Mouse (Mus musculus) lung, adult 2 months (tissue): ENCODE data around the gene Fam183b. TPM values are rescaled to one million over a fixed set of nuclear protein-coding genes. Genes with fewer than 3 reads are reported as not detected.
A peak's percentile ranks its signal among the peaks of the same experiment; 100 is the strongest.
"Not testable (repeated sequence)": the region's sequence is repeated elsewhere in the genome, so short reads cannot be mapped to it uniquely, and the experiment has no call there.

Experiments
- DNase-seq: peaks from one replicate; pipeline ENCODE4 v3.0.0; 2022
- H3K4me1 ChIP-seq: fragments of 200-500 bp; 2 replicates; pipeline ENCODE4 v1.6.1; 2011; ENCODE audit warnings: low read length; ENCODE audit not compliant: control insufficient read depth, insufficient read depth
- H3K4me3 ChIP-seq: fragments of 200-500 bp; replicated peaks from 2 replicates; pipeline ENCODE3; 2011; ENCODE audit warnings: low read depth, mild to moderate bottlenecking, control low read depth, low read length; ENCODE audit errors: extremely low read depth
- CTCF ChIP-seq: fragments of 200-500 bp; IDR thresholded peaks from 2 replicates; pipeline ENCODE4 v1.5.1; 2011; ENCODE audit warnings: mild to moderate bottlenecking, low read length, control low read depth; ENCODE audit not compliant: insufficient read depth
- POLR2A ChIP-seq: fragments of 200-500 bp; IDR thresholded peaks from 2 replicates; pipeline ENCODE4 v1.6.1; 2011; ENCODE audit warnings: low read depth, mild to moderate bottlenecking, control low read depth, low read length, borderline replicate concordance; ENCODE audit errors: extremely low read depth
- WGBS: fragments of 180-500 bp; shearing (Covaris S2); methylation state at CpG from one replicate; pipeline ENCODE4 v1.1.7; 2018; 5-methylcytosine and 5-hydroxymethylcytosine counted together
- polyA plus RNA-seq: library from polyadenylated mRNA; depleted of rRNA; stranded (reverse); fragments of >200 nt; gene quantifications from 2 replicates; pipeline ENCODE4 v1.2.3, GENCODE M21; 2012; rRNA removed

The Fam183b gene
- 10.7 and 18.1 TPM in 2 replicates for polyA plus RNA-seq

- H3K4me3 ChIP-seq, result no peak within 1 kb of the TSS
- WGBS, result 22% methylated on average over 14 of the region's 14 CpGs
- DNase-seq, result no peak
Measured at GRCm38 (mm10) chr11:58801558-58802228, at the start of gene Fam183b. Gene Fam183b, minus strand, starts transcription at chr11:58801960.

DNA sequence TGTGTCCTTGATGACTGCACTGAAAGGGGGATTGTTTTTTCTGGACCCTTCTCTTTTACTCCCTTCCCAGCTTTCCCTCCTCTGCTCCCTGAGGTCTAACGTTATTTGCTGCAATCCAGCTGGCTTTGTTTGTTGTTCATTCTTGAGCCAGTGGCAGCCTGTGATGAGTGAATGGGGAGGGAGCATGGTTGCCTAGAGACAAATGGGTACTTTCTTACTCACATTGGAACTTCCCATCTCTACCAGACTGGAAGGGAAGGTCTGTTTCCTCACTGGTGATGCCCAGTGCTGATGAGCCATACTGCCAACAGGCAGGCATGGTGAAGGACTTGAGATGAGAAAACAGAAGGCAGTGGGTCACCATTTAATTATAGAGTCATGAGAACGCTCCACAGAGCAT, 48.0 kb upstream of the Fam183b start:
- Histone ChIP-seq H3K4me1 (peaks cover 5% of the 10 kb centered on the region; the same call in 1 of the 2 replicates), H3K4me3 (no peak overlapping the region)
- WGBS, result 63% methylated on average over 2 of the region's 2 CpGs
- TF ChIP-seq CTCF, result no peak
- no peak for TF ChIP-seq POLR2A
- DNase-seq, result no peak

More at GRCm38 (mm10) chr11:58801558-58802228, at the start of gene Fam183b:
- TF ChIP-seq CTCF, result no peak
- TF ChIP-seq POLR2A, result no peak
- no peaks in the 10 kb centered on the region for H3K4me1 ChIP-seq

GRCm38 (mm10) chr11:58847636-58848035, 45.9 kb upstream of the Fam183b start:
- TF ChIP-seq CTCF, result no peak
- no peak for TF ChIP-seq POLR2A
- DNase-seq, result no peak
- Histone ChIP-seq H3K4me3 (peak overlapping the region; percentile 91), H3K4me1 (peaks cover 5% of the 10 kb centered on the region; the same call in 1 of the 2 replicates)
- 33% methylated on average over 9 of the region's 9 CpGs for WGBS

DNA sequence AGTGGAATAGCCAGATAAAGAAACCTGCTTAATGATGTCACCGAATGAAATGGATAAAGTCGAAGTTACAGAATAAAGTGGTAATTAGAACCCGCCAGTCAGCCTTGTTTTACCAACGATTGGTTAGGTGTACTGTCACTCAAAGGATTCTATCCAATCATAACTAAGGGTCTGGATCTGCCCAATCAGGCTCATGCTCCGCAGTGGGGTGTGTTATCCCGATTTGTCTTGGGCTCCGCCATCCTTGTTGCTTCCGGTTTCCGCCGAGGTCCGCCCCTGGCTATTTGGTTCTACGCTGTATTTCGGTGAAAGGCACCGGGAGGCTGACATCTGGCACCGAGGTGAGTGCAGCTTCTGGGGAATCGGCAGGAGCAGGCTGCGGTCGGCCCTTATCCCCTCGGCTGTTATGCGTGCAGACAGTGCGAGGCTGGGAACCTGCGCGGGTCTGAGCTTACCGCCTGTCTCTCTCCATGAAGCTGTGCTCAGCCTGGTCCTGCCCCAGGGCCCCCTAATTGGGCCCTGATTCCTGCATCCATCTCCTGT, 45.2 kb upstream of the Fam183b start, which contains the start of gene Gm12258:
Gene Gm12258 (plus strand): TSS at position 240 of the 543 bp plus-strand sequence.
- Histone ChIP-seq H3K4me1 (peaks cover 5% of the 10 kb centered on the region; the same call in 1 of the 2 replicates), H3K4me3 (peak within 1 kb of the TSS; percentile 91)
- DNase-seq, result peak; percentile 74
- peak; percentile 83; the same call in 1 of the 2 replicates for TF ChIP-seq POLR2A
- TF ChIP-seq CTCF, result no peak
- WGBS, result under 1% methylated on average over 24 of the region's 24 CpGs

DNA sequence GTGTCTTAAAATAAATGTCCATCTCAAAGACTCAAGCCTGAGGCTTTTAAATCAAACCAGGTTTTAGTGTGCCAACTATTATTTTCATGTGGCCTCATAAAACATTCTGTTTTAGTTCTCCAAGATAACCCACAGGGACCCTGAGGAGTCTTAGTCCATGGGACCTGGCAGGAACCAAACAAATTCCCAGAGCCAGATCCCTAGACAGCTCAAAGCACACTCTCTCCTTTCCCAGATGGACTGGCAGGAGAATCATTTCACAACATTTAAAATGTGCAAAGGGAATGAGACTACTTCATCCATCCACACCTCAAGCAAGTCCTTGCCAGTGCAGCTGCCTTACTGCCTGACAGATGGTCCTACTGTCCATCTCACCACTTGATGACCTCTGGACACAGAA, 37.2 kb upstream of the Fam183b start, which contains the start of gene Olfr311:
Gene Olfr311 (plus strand): TSS at position 301 of the 400 bp plus-strand sequence.
- not testable (repeated sequence) for H3K4me3 ChIP-seq, H3K4me1 ChIP-seq, DNase-seq

DNA sequence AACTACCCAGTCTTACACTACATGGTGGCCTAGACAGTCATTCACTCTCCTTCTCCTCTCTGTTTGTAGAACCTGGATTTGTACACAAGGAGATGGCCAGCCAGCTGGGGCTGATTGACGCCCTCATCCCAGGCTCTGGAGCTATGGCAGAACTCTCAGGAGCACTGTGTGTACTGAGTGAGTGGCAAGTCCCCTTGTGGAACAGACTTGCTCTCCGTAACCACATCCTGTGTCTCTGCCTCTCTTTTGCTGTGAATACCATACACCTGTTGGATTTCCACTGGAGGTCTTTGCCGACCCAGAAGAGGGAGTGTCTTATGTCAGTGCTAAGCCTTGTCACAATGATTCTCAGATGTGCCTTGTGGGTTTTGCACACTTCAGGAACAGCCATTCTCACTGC, 30.8 kb upstream of the Fam183b start:
- H3K4me1 ChIP-seq, H3K4me3 ChIP-seq, DNase-seq: not testable (repeated sequence)
- 51% methylated on average over 3 of the region's 3 CpGs for WGBS

- WGBS, result 70% methylated on average over 3 of the region's 3 CpGs
- Histone ChIP-seq H3K4me3 (no peak overlapping the region), H3K4me1 (no peaks in the 10 kb centered on the region)
- no peak for TF ChIP-seq CTCF
- TF ChIP-seq POLR2A, result no peak
- no peak for DNase-seq
Measured at GRCm38 (mm10) chr11:58829764-58830163, 28.0 kb upstream of the Fam183b start.

DNA sequence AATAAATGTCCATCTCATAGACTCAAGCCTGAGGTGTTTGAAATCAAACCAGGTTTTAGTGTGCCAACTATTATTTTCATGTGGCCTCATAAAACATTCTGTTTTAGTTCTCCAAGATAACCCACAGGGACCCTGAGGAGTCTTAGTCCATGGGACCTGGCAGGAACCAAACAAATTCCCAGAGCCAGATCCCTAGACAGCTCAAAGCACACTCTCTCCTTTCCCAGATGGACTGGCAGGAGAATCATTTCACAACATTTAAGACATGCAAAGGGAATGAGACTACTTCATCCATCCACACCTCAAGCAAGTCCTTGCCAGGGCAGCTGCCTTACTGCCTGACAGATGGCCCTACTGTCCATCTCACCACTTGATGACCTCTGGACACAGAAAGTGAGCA, 27.2 kb upstream of the Fam183b start, which contains the start of gene Olfr312:
Gene Olfr312 (plus strand): TSS at position 301 of the 400 bp plus-strand sequence.
- not testable (repeated sequence) for DNase-seq, H3K4me1 ChIP-seq

GRCm38 (mm10) chr11:58815676-58816075, 13.9 kb upstream of the Fam183b start:
- no peaks in the 10 kb centered on the region for H3K4me1 ChIP-seq
- TF ChIP-seq POLR2A (no peak), CTCF (no peak)
- DNase-seq, result no peak
- WGBS, result 83% methylated on average over 1 of the region's 1 CpGs
- no peak overlapping the region for H3K4me3 ChIP-seq

More for the DNA sequence above, 27.2 kb upstream of the Fam183b start, which contains the start of gene Olfr312:
- H3K4me3 ChIP-seq, result not testable (repeated sequence)

DNA sequence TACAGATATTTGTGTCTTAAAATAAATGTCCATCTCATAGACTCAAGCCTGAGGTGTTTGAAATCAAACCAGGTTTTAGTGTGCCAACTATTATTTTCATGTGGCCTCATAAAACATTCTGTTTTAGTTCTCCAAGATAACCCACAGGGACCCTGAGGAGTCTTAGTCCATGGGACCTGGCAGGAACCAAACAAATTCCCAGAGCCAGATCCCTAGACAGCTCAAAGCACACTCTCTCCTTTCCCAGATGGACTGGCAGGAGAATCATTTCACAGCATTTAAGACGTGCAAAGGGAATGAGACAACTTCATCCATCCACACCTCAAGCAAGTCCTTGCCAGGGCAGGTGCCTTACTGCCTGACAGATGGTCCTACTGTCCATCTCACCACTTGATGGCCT, 12.9 kb upstream of the Fam183b start, which contains the start of gene Olfr313:
Gene Olfr313 (plus strand): TSS at position 301 of the 400 bp plus-strand sequence.
- not testable (repeated sequence) for H3K4me1 ChIP-seq, DNase-seq, H3K4me3 ChIP-seq
- 41% methylated on average over 1 of the region's 1 CpGs for WGBS
